Mouse (Mus musculus) left cerebral cortex, postnatal 14 days (tissue): ENCODE measurements at regions not wholly inside any gene's neighbourhood (a gene's known extent, or its start where the extent isn't known, plus 50 kb on each side); places are given as distances from the start of the nearest gene placed in this dataset.

Experiments used
- DNase-seq, 2 experiments: peaks; one replicate each; pipeline ENCODE4 v3.0.0; 2021 to 2022; ENCODE audit warnings: low spot score in 2 of 2, mixed read lengths in 1 of 2
- intact Hi-C: fragments of 180-260 bp; cut with DNase I; formaldehyde crosslinking; loops from one replicate; pipeline ENCODE4 v1.15.1; 2025

DNA sequence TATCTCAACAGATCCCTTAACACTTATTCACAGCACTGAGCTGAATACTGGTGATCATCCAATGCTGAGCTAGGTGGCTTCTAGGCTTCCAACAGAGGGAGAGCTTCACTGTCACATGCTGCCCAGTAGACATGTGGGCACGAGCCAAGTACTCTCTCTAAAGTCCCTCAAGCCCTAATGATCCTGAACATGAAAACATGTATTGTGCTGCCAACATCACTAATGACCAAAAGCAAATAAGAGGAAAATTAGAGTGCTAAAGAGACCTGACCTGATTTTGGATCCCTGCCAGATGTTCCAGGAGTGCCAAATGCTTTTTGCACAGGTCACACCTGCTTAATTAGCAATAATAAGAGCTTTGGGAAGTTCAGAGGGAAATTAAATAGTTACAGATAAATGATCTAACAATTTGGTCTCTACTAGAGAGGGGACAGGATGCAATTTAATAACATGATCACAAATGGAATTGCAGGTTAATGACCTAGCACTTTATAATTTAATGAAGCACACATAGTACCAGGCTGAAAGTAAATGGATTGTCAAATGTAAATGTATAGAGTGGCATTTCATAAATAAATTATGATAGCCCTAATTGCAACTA lies 215.6 kb upstream of the Ins1 start:
- DNase-seq = no peak
- intact Hi-C loops = no loop called here

DNA sequence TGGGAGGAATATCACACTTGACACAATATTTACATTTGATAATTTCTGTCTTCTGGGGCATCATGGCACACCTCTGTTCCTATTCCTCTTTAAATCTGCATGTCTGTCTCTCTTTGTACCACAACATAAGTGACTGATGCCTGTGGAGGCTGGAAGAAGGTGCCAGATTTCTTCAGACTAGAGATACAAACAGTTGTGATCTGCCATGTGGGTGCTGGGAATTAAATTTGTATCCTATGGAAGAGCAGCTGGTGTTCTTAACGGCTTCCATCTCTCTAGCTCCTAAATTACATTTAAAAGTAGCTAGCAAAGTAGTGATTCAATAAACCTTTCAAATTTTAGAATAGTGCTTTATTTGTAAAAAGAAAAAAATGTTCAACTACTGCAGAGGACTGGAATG lies 195.3 kb upstream of the Ins1 start:
- intact Hi-C loops = no loop called here
- peak; percentile 20 to 21 for DNase-seq

DNA sequence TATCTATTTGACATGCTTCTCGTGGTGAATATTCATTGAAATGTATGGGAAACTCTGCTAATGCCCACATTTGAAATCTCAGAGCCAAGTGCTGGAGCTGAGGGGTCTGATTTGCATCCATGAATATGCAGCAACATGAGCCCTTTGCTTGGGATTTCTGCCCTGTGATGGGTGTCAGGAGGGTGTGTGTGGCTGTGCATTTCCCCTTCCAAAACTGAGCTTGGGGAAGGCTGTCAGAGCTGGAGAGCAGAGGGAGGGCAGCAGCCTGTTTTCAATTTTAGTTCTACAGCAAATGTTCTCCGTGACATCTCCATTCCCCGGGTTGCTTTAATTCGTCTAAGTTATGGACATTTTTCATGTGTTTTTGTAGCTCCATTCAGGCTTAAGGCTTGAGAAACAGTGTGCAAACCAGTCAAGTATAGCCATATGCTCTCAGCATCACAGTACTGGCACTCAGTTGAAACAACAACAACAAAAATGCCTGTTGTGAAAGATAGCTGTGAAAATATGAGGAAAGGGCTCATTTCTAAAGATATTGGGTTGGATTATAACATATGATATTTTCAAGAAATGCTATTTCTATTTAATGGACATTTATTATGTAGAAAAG lies 194.1 kb upstream of the Ins1 start:
- intact Hi-C loops = no loop called here
- DNase-seq = no peak

DNA sequence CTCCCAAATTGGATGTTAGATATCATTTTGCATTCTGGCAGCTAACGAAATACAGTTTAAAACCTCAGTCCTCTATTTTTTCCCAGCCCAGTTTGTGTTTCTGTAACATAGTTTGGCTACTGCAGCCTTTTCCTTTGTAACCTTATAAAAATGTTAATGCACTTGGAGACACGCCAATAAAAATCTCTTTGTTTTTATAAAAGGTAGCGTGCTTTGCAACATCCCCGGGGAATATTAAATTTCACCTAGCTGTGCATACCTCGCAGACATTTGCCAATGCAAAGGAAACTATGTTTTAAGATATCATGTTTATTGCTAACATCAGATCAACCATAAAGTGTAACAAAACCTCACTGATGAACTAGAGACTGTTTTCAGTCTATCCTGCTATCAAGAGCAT lies 192.9 kb upstream of the Ins1 start:
- DNase-seq = no peak
- intact Hi-C loops = no loop called here

DNA sequence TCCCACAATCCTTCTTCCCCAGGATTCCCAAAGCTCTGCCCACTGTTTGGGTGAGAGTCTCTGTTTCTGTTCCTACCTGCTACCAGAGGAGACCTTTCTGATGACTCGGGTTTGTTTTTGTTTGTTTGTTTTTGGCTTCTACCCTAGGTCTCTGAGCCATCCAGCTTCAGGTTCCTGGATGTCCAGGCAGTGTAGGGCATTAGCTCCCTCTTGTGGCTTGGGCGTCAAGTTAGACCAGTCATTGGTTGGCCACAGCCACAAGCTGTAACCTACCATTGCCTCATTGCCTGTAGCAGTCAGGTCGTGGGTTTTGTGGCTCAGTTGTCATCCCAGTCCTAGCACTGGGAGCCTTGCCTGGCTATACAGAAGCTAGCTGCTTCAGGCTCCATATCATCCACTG lies 185.1 kb upstream of the Ins1 start:
- DNase-seq = no peak
- intact Hi-C loops = no loop called here

DNA sequence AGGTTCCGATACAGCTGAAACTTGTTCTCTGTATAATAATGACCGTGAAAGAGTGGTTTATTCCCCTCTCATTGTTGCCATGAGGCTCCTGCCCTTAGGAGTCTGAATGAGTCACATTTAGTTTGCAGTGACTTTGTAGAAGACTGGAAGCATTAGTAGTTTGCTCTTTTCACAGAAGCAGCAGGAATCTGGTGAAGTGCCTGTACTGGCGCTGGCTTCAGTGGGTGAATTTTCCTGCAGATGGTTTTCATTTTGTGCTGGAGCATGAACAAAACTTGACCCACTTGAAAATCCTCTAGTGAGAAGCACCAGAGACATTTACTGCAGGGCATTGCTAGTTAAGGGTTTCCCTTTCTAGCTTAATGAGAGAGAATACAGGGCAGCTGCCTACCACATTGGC lies 151.7 kb upstream of the Ins1 start:
- intact Hi-C loops = no loop called here
- DNase-seq = peak in 1 of 2 experiments; percentile 1
